Comparison of ENCODE assay signal across 10 mouse cellular contexts in genomic region chr9:69988706-69989302, GRCm38 (mm10). TPM values are rescaled to one million over a fixed set of nuclear protein-coding genes. Genes with fewer than 3 reads are reported as not detected.
DNase-seq lines count a peak whose midpoint lies in the region; ATAC-seq and TF ChIP-seq lines count a peak whose summit lies in the region.
"Had no signal": no experiment of that assay in that cellular context is flagged by ENCODE, and none has a peak within 500 bp of the region (broad histone marks: within the 10 kb centered on the region; RNA-seq: fewer than 3 reads in every experiment).

No protein-coding gene starts in this region.

- no peak for TF ChIP-seq CTCF in bone marrow, adult 2 months (IDR thresholded peaks at IDR 0.05; ENCODE audit: control insufficient read depth, insufficient read depth, low read length)
- no peak for TF ChIP-seq CTCF in heart, postnatal 0 days (IDR thresholded peaks at IDR 0.05; ENCODE audit: low read depth)

- peak overlapping the region; percentile 94 to 98 for H3K4me3 ChIP-seq in heart, embryonic 14.5 days (ENCODE audit: control insufficient read depth in 1 of 2, insufficient read depth in 1 of 2, low read depth in 1 of 2, low read length in 2 of 2)
- peak overlapping the region; percentile 81 for H3K4me3 ChIP-seq in bone marrow, adult 2 months (replicated peaks; ENCODE audit: control insufficient read depth, low read depth, low read length)
- H3K4me3 ChIP-seq in heart, postnatal 0 days (ENCODE audit: low read depth, low read length): peak overlapping the region; percentile 98
- H3K4me3 ChIP-seq in midbrain, embryonic 11.5 days (ENCODE audit: low read depth, low read length): peak overlapping the region; percentile 99

- peak overlapping the region; percentile 77 to 98 for H3K27ac ChIP-seq in heart, embryonic 14.5 days (replicated peaks in 1 of 2; ENCODE audit: control insufficient read depth in 1 of 2, insufficient read depth in 1 of 2, low read depth in 2 of 2, low read length in 2 of 2)
- peak overlapping the region; percentile 99 for H3K27ac ChIP-seq in bone marrow, adult 2 months (ENCODE audit: control insufficient read depth, insufficient read depth, low read depth, low read length, poor library complexity)
- peak overlapping the region; percentile 99 for H3K27ac ChIP-seq in heart, postnatal 0 days (ENCODE audit: low read depth)
- H3K27ac ChIP-seq in midbrain, embryonic 11.5 days (ENCODE audit: low read depth, low read length): no peak overlapping the region

- H3K9ac ChIP-seq in heart, embryonic 14.5 days (ENCODE audit: low read length): peak overlapping the region; percentile 99
- peak overlapping the region; percentile 99 for H3K9ac ChIP-seq in heart, postnatal 0 days (replicated peaks; ENCODE audit: low read depth, low read length)
- H3K9ac ChIP-seq in midbrain, embryonic 11.5 days (ENCODE audit: low read length): peak overlapping the region; percentile 98

- DNase-seq in heart, adult 9 months (ENCODE audit: low spot score in 2 of 2): no peak
- DNase-seq in heart, postnatal 0 days (ENCODE audit: low spot score): no peak
- no peak for DNase-seq in midbrain, embryonic 11.5 days (ENCODE audit: low spot score, missing footprints)
- no peak for DNase-seq in thymus, postnatal 36 days
- DNase-seq in right cerebral cortex, postnatal 10 days (ENCODE audit: low spot score in 2 of 2): no peak
- DNase-seq in retina, embryonic 14.5 days (ENCODE audit: low spot score): no peak

- H3K27me3 ChIP-seq in heart, embryonic 14.5 days (ENCODE audit: control insufficient read depth, insufficient read depth, low read length): no peaks in the 10 kb centered on the region
- no peaks in the 10 kb centered on the region for H3K27me3 ChIP-seq in heart, postnatal 0 days (ENCODE audit: control insufficient read depth, insufficient read depth, low read length)
- H3K27me3 ChIP-seq in midbrain, embryonic 11.5 days (ENCODE audit: control insufficient read depth, insufficient read depth, low read length): no peaks in the 10 kb centered on the region
- H3K27me3 ChIP-seq: Patski had no signal

- H3K9me3 ChIP-seq in heart, embryonic 14.5 days (ENCODE audit: control insufficient read depth, low read length): no peaks in the 10 kb centered on the region
- H3K9me3 ChIP-seq in heart, postnatal 0 days (replicated peaks; ENCODE audit: control insufficient read depth, low read length): no peaks in the 10 kb centered on the region
- H3K9me3 ChIP-seq in midbrain, embryonic 11.5 days (ENCODE audit: control insufficient read depth, low read length): no peaks in the 10 kb centered on the region

- TF ChIP-seq EP300 in heart, postnatal 0 days (IDR thresholded peaks at IDR 0.05; ENCODE audit: low read depth): no peak

- H3K4me1 ChIP-seq in heart, embryonic 14.5 days (ENCODE audit: control insufficient read depth in 2 of 2, insufficient read depth in 2 of 2, low read length in 2 of 2): peaks cover 8 to 38% of the 10 kb centered on the region in 2 experiments
- H3K4me1 ChIP-seq in bone marrow, adult 2 months (ENCODE audit: control insufficient read depth, insufficient read depth, low read length): no peaks in the 10 kb centered on the region; the same call in none of the 2 replicates
- peaks cover 22% of the 10 kb centered on the region for H3K4me1 ChIP-seq in heart, postnatal 0 days (ENCODE audit: control insufficient read depth, insufficient read depth)
- H3K4me1 ChIP-seq in midbrain, embryonic 11.5 days (ENCODE audit: control insufficient read depth, insufficient read depth, low read length): peaks cover 10% of the 10 kb centered on the region; the same call in 1 of the 2 replicates

- H3K36me3 ChIP-seq in heart, embryonic 14.5 days (ENCODE audit: control insufficient read depth, insufficient read depth, low read length): peaks cover 20% of the 10 kb centered on the region; the same call in 1 of the 2 replicates
- no peaks in the 10 kb centered on the region for H3K36me3 ChIP-seq in heart, postnatal 0 days (replicated peaks; ENCODE audit: control insufficient read depth, insufficient read depth, low read length)
- no peaks in the 10 kb centered on the region for H3K36me3 ChIP-seq in midbrain, embryonic 11.5 days (ENCODE audit: control insufficient read depth, insufficient read depth, low read length)

- TF ChIP-seq POLR2A in bone marrow, adult 2 months (IDR thresholded peaks at IDR 0.05; ENCODE audit: borderline replicate concordance, control insufficient read depth, low read depth, low read length): no peak

- 26% methylated on average over 16 of the region's 16 CpGs for WGBS in heart, embryonic 14.5 days
- WGBS in bone marrow, adult 2 months: 26% methylated on average over 16 of the region's 16 CpGs
- 19% methylated on average over 16 of the region's 16 CpGs for WGBS in heart, postnatal 0 days
- WGBS in midbrain, embryonic 11.5 days: 41% methylated on average over 16 of the region's 16 CpGs

- peak overlapping the region; percentile 83 for H3K4me2 ChIP-seq in heart, embryonic 14.5 days (ENCODE audit: low read length)
- H3K4me2 ChIP-seq in heart, postnatal 0 days (ENCODE audit: low read depth, low read length): peak overlapping the region; percentile 54
- peak overlapping the region; percentile 59 for H3K4me2 ChIP-seq in midbrain, embryonic 11.5 days

- ATAC-seq in heart, embryonic 14.5 days (ENCODE audit: insufficient number of reproducible peaks, insufficient read depth, low FRiP score, low read depth): 0 out of 2 replicates have a peak, but pooled peaks have one; percentile 27
- peak; percentile 2; the same call in 1 of the 2 replicates for ATAC-seq in heart, postnatal 0 days (ENCODE audit: insufficient read depth, low read depth)
- no peak; the same call in 1 of the 2 replicates for ATAC-seq in midbrain, embryonic 11.5 days (ENCODE audit: low FRiP score)

RNA-seq across cellular contexts. Expression of gene Bnip2, which starts 0.5 kb away (rescaled TPM):
- 125 and 126 TPM in 2 replicates for polyA plus RNA-seq in heart, embryonic 14.5 days (2014; fragmentation: Nextera tagmentation; extraction: Ambion mirVana)
- polyA plus RNA-seq in bone marrow, adult 2 months (2011; ENCODE audit: insufficient read depth, insufficient read length, low replicate concordance, missing spikeins): 42.5 and 63.5 TPM in 2 replicates
- total RNA-seq in heart, postnatal 0 days (2014; rRNA removed; ENCODE audit: low replicate concordance): 74.2 and 87.2 TPM in 2 replicates
- polyA plus RNA-seq in heart, postnatal 0 days (2015; fragmentation: Nextera tagmentation; extraction: Ambion mirVana): 104 and 107 TPM in 2 replicates
- 131 and 136 TPM in 2 replicates for polyA plus RNA-seq in midbrain, embryonic 11.5 days (2014; fragmentation: Nextera tagmentation; extraction: Ambion mirVana)

RNA-seq across cellular contexts. Expression of gene Gtf2a2, which starts 23.5 kb away (rescaled TPM):
- polyA plus RNA-seq in heart, embryonic 14.5 days (2014; fragmentation: Nextera tagmentation; extraction: Ambion mirVana): 184 and 187 TPM in 2 replicates
- polyA plus RNA-seq in bone marrow, adult 2 months (2011; ENCODE audit: insufficient read depth, insufficient read length, low replicate concordance, missing spikeins): 71.1 and 78.5 TPM in 2 replicates
- 103 and 105 TPM in 2 replicates for total RNA-seq in heart, postnatal 0 days (2014; rRNA removed; ENCODE audit: low replicate concordance)
- polyA plus RNA-seq in heart, postnatal 0 days (2015; fragmentation: Nextera tagmentation; extraction: Ambion mirVana): 195 and 203 TPM in 2 replicates
- polyA plus RNA-seq in midbrain, embryonic 11.5 days (2014; fragmentation: Nextera tagmentation; extraction: Ambion mirVana): 221 TPM in 2 replicates

RNA-seq across cellular contexts. Expression of gene Gcnt3, which starts 49.1 kb away (rescaled TPM):
- polyA plus RNA-seq in heart, embryonic 14.5 days (2014; fragmentation: Nextera tagmentation; extraction: Ambion mirVana): not detected in 2 replicates
- polyA plus RNA-seq in bone marrow, adult 2 months (2011; ENCODE audit: insufficient read depth, insufficient read length, low replicate concordance, missing spikeins): 0.59 and 0.70 TPM in 2 replicates
- total RNA-seq in heart, postnatal 0 days (2014; rRNA removed; ENCODE audit: low replicate concordance): not detected in 2 replicates
- 0.04 TPM in 1 of 2 replicates, not detected in the other for polyA plus RNA-seq in heart, postnatal 0 days (2015; fragmentation: Nextera tagmentation; extraction: Ambion mirVana)
- not detected in 2 replicates for polyA plus RNA-seq in midbrain, embryonic 11.5 days (2014; fragmentation: Nextera tagmentation; extraction: Ambion mirVana)
- total RNA-seq: gastrocnemius, postnatal 14 days had no signal
